Mouse (Mus musculus) intestine, embryonic 15.5 days (tissue): Measurements from ENCODE around the gene Vmn2r47. TPM values are rescaled to one million over a fixed set of nuclear protein-coding genes. Genes with fewer than 3 reads are reported as not detected.
"Not testable (repeated sequence)": the region's sequence is repeated elsewhere in the genome, so short reads cannot be mapped to it uniquely, and the experiment has no call there.

Source experiments
- ATAC-seq: fragments of 200-750 bp; cut with Nextera tagmentation; 2 replicates; pipeline ENCODE4 v1.8.0; 2017; ENCODE audit warnings: moderate TSS enrichment, moderate library complexity
- H3K27ac ChIP-seq: fragments of 300-500 bp; sonication (generic); 2 replicates; pipeline ENCODE4 v1.5.1; 2015; ENCODE audit warnings: mild to moderate bottlenecking, inconsistent platforms
- H3K27me3 ChIP-seq: fragments of 300-500 bp; sonication (generic); replicated peaks from 2 replicates; pipeline ENCODE4 v1.6.1; 2015; ENCODE audit warnings: inconsistent platforms
- H3K36me3 ChIP-seq: fragments of 300-500 bp; sonication (generic); 2 replicates; pipeline ENCODE4 v1.6.1; 2015; ENCODE audit warnings: inconsistent platforms
- H3K4me1 ChIP-seq: fragments of 300-500 bp; sonication (generic); replicated peaks from 2 replicates; pipeline ENCODE4 v1.6.1; 2015; ENCODE audit warnings: inconsistent platforms
- H3K4me2 ChIP-seq: fragments of 300-500 bp; sonication (generic); replicated peaks from 2 replicates; pipeline ENCODE4 v1.6.1; 2015; ENCODE audit warnings: mild to moderate bottlenecking, inconsistent platforms
- H3K4me3 ChIP-seq: fragments of 300-500 bp; sonication (generic); replicated peaks from 2 replicates; pipeline ENCODE4 v1.5.1; 2015; ENCODE audit warnings: inconsistent platforms
- H3K9ac ChIP-seq: fragments of 300-500 bp; sonication (generic); 2 replicates; pipeline ENCODE4 v1.6.1; 2015; ENCODE audit warnings: inconsistent platforms
- H3K9me3 ChIP-seq: fragments of 300-500 bp; sonication (generic); 2 replicates; pipeline ENCODE4 v1.6.1; 2016; ENCODE audit warnings: inconsistent platforms
- WGBS: fragments of 180-500 bp; shearing (Covaris S2); methylation state at CpG from one replicate; pipeline ENCODE4 v1.1.7; 2015; 5-methylcytosine and 5-hydroxymethylcytosine counted together
- polyA plus RNA-seq: library from polyadenylated mRNA; unstranded; fragments of >200 nt; fragmentation: Nextera tagmentation; extraction: Ambion mirVana; gene quantifications from 2 replicates; pipeline ENCODE4 v1.2.1, GENCODE M21; 2015

Gene Vmn2r47
- polyA plus RNA-seq: not detected in 2 replicates

DNA sequence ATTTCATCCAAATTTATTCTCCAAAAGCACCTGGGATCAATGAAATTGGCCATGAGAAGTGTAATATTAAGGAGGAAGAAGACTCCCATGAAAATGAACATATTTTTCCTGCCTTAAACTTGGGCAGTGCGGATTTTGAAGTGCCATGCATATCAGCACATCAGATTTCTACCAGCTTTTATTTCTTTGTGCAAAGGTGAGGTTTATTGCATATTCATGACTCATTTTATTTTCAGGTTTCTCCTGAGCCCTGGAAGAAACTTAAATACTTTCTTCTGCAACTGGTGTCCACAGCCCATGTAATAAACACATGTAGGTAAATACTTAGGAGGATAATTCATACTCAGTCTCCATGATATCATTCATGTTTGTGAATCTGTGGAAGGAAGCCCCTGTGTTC, at the start of gene Vmn2r47:
TSS of gene Vmn2r47 (minus strand) at position 101 of the 400 bp plus-strand sequence.
- ATAC-seq, H3K36me3 ChIP-seq: not testable (repeated sequence)
- no CpG with 5 or more reads among the region's 1 CpGs for WGBS

DNA sequence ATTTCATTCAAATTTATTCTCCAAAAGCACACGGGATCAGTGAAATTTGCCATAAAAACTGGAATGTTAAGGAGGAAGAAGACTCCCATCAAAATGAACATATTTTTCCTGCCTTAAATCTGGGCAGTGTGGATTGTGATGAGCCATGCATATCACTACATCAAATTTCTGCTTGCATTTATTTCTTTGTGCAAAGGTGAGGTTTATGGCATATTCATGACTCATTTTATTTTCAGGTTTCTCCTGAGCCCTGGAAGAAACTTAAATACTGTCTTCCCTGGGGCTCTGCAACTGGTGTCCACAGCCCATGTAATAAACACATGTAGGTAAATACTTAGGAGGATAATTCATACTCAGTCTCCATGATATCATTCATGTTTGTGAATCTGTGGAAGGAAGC, 70.7 kb downstream of the Vmn2r47 start, which contains the start of gene Vmn2r46:
TSS of gene Vmn2r46 (minus strand) at position 101 of the 400 bp plus-strand sequence.
- not testable (repeated sequence) for ATAC-seq

More for the DNA sequence above, at the start of gene Vmn2r47:
- not testable (repeated sequence) for H3K9ac ChIP-seq, H3K4me3 ChIP-seq, H3K27me3 ChIP-seq, H3K27ac ChIP-seq, H3K9me3 ChIP-seq, H3K4me2 ChIP-seq, H3K4me1 ChIP-seq

More for the DNA sequence above, 70.7 kb downstream of the Vmn2r47 start, which contains the start of gene Vmn2r46:
- H3K36me3 ChIP-seq, H3K9me3 ChIP-seq, H3K27me3 ChIP-seq, H3K9ac ChIP-seq, H3K4me2 ChIP-seq, H3K27ac ChIP-seq, H3K4me1 ChIP-seq, H3K4me3 ChIP-seq: not testable (repeated sequence)
- no CpG with 5 or more reads among the region's 1 CpGs for whole genome bisulfite sequencing

Other genes with a start within 250 kb of the Vmn2r47 start
- not detected in 2 replicates for gene Vmn2r46, start 70.8 kb downstream of the Vmn2r47 start, polyA plus RNA-seq
- gene Vmn2r48, start 112.3 kb upstream of the Vmn2r47 start, polyA plus RNA-seq: not detected in 2 replicates
- gene Vmn2r49, start 150.9 kb upstream of the Vmn2r47 start, polyA plus RNA-seq: not detected in 2 replicates
- gene Vmn2r50, start 212.0 kb upstream of the Vmn2r47 start, polyA plus RNA-seq: not detected in 2 replicates